25 mouse cellular contexts compared by ENCODE assay signal in the genomic region with DNA sequence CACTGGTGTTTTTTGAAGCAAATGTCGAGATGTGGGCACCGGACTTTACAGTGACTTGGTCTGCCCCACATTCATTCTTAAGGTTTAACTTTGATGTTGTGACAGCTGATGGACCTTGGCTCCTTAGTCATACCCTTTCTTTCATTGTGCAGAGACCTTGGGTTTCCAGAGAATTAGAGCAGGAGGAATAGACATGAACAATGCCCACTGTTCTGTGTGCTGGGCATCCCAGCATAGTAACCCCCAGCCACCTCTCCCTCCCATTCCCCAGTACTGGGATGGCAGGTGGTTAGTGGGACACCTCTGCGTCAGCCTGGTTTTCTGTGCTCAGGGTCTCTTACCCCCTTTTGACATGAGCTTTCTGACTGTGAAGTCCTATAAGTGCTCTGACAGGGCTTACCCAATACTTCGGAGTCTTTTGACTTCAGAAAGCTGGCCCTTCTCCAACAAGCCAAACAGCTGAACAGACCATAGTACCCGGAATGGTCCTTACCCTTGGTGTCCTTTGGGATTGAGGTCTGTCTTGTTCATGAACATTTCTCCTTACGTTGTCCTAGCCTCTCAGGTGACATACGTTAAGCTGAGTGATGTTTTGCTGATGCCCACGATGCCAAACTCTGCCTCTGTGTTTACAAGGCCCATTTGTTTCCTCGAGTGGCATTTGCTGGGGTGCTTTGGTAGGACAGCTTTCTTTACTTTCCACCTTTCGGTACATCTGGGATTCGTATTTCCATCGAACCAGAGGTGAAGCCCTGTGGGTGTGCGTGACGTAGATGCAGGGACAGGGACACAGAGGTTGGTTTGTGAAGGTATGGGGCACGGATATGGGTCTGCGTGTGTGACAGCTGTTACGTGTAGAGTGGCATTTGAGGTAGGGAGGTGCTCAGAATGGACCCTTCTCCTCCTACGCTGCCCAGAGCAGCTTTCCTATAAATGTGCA. TPM values are rescaled to one million over a fixed set of nuclear protein-coding genes. Genes with fewer than 3 reads are reported as not detected.
DNase-seq lines count a peak whose midpoint lies in the region; ATAC-seq and TF ChIP-seq lines count a peak whose summit lies in the region.
"Had no signal": no experiment of that assay in that cellular context is flagged by ENCODE, and none has a peak within 500 bp of the region (broad histone marks: within the 10 kb centered on the region; RNA-seq: fewer than 3 reads in every experiment).

No protein-coding gene starts in this region.

- H3K4me1 ChIP-seq in heart, embryonic 13.5 days: peaks cover 91% of the 10 kb centered on the region
- H3K4me1 ChIP-seq in lung, embryonic 15.5 days: peaks cover 90% of the 10 kb centered on the region
- H3K4me1 ChIP-seq in lung, postnatal 0 days (ENCODE audit: insufficient read depth, low read depth, low read length): peaks cover 69% of the 10 kb centered on the region

- DNase-seq in adrenal gland, postnatal 10 days: peak; percentile 46
- no peak for DNase-seq in adrenal gland, adult 8-10 months
- DNase-seq in heart, postnatal 4 days: no peak
- DNase-seq in lung, postnatal 14 days: no peak
- DNase-seq in lung, postnatal 0 days (ENCODE audit: low spot score): peak; percentile 67
- DNase-seq in cerebellum, postnatal 36 days: no peak
- DNase-seq: cerebellum, adult 11 months; cerebellum, adult 9-11 months; heart, postnatal 36 days; kidney, postnatal 4 days; midbrain, embryonic 14.5 days; right cerebral cortex, postnatal 4 days; thymus, adult 18-20 months; thymus, postnatal 36 days had no signal

- no peak for ATAC-seq in heart, embryonic 13.5 days (ENCODE audit: extremely low read depth, insufficient number of reproducible peaks, low FRiP score, low TSS enrichment)
- no peak for ATAC-seq in lung, embryonic 15.5 days (ENCODE audit: borderline replicate concordance, extremely low read depth, low FRiP score, low TSS enrichment)
- no peak for ATAC-seq in lung, postnatal 0 days
- ATAC-seq: CD4-positive, CD25-positive, alpha-beta regulatory T cell, adult 4 months; hindbrain, embryonic 16.5 days; intestine, postnatal 0 days; liver, embryonic 12.5 days had no signal

- no peaks in the 10 kb centered on the region for H3K36me3 ChIP-seq in heart, embryonic 13.5 days
- no peaks in the 10 kb centered on the region for H3K36me3 ChIP-seq in lung, embryonic 15.5 days
- no peaks in the 10 kb centered on the region for H3K36me3 ChIP-seq in lung, postnatal 0 days (ENCODE audit: insufficient read depth, low read length)
- H3K36me3 ChIP-seq: limb, embryonic 13.5 days; liver, embryonic 12.5 days; stomach, embryonic 15.5 days had no signal

- no peak overlapping the region for H3K4me3 ChIP-seq in heart, embryonic 13.5 days
- H3K4me3 ChIP-seq in lung, embryonic 15.5 days: no peak overlapping the region
- H3K4me3 ChIP-seq in lung, postnatal 0 days (ENCODE audit: low read depth, low read length): no peak overlapping the region
- H3K4me3 ChIP-seq: limb, embryonic 13.5 days; liver, embryonic 12.5 days; megakaryocyte, embryonic 14.5 days; neural tube, embryonic 12.5 days; stomach, embryonic 15.5 days had no signal

- TF ChIP-seq EP300 in lung, postnatal 0 days (IDR thresholded peaks at IDR 0.05): no peak

- H3K27me3 ChIP-seq in heart, embryonic 13.5 days (replicated peaks): no peaks in the 10 kb centered on the region
- H3K27me3 ChIP-seq in lung, embryonic 15.5 days: no peaks in the 10 kb centered on the region
- no peaks in the 10 kb centered on the region for H3K27me3 ChIP-seq in lung, postnatal 0 days (replicated peaks; ENCODE audit: insufficient read depth, low read length)
- H3K27me3 ChIP-seq: limb, embryonic 13.5 days; liver, embryonic 12.5 days; neural tube, embryonic 12.5 days; stomach, embryonic 15.5 days had no signal

- 0 out of 2 replicates have a peak overlapping the region, but pooled peaks have one; percentile 24 for H3K9ac ChIP-seq in heart, embryonic 13.5 days
- H3K9ac ChIP-seq in lung, embryonic 15.5 days: no peak overlapping the region
- H3K9ac ChIP-seq in lung, postnatal 0 days (replicated peaks; ENCODE audit: low read depth): no peak overlapping the region
- H3K9ac ChIP-seq: limb, embryonic 13.5 days; liver, embryonic 12.5 days; neural tube, embryonic 12.5 days; stomach, embryonic 15.5 days had no signal

- H3K4me2 ChIP-seq in heart, embryonic 13.5 days: no peak overlapping the region
- no peak overlapping the region for H3K4me2 ChIP-seq in lung, embryonic 15.5 days
- H3K4me2 ChIP-seq in lung, postnatal 0 days (replicated peaks; ENCODE audit: low read depth, low read length): no peak overlapping the region
- H3K4me2 ChIP-seq: heart, embryonic 11.5 days; limb, embryonic 13.5 days; liver, embryonic 12.5 days; neural tube, embryonic 12.5 days; stomach, embryonic 15.5 days had no signal

- TF ChIP-seq CTCF in lung, postnatal 0 days (IDR thresholded peaks at IDR 0.05): no peak

- H3K27ac ChIP-seq in heart, embryonic 13.5 days (replicated peaks): 0 out of 2 replicates have a peak overlapping the region, but pooled peaks have one; percentile 20
- peak overlapping the region; percentile 77 for H3K27ac ChIP-seq in lung, embryonic 15.5 days
- peak overlapping the region; percentile 66 for H3K27ac ChIP-seq in lung, postnatal 0 days (ENCODE audit: low read length)
- H3K27ac ChIP-seq: limb, embryonic 13.5 days; liver, embryonic 12.5 days; neural tube, embryonic 12.5 days; stomach, embryonic 15.5 days had no signal

- no peaks in the 10 kb centered on the region for H3K9me3 ChIP-seq in heart, embryonic 13.5 days
- H3K9me3 ChIP-seq in lung, embryonic 15.5 days: no peaks in the 10 kb centered on the region
- no peaks in the 10 kb centered on the region for H3K9me3 ChIP-seq in lung, postnatal 0 days (ENCODE audit: low read length)
- H3K9me3 ChIP-seq: limb, embryonic 13.5 days; liver, embryonic 12.5 days; megakaryocyte, embryonic 14.5 days; neural tube, embryonic 12.5 days; stomach, embryonic 15.5 days had no signal

- 78% methylated on average over 18 of the region's 18 CpGs for WGBS in heart, embryonic 13.5 days
- WGBS in lung, embryonic 15.5 days: 68% methylated on average over 18 of the region's 18 CpGs
- WGBS in lung, postnatal 0 days: 62% methylated on average over 18 of the region's 18 CpGs

RNA-seq across cellular contexts. Expression of a gene that starts 35.9 kb away (rescaled TPM):
- 10 to 100 TPM; 13.4 to 17.6 TPM for total RNA-seq in adrenal gland, postnatal 10 days (2021)
- 10 to 100 TPM; 19.5 to 29.4 (median 26.4) TPM for total RNA-seq in adrenal gland, adult 8-10 months (2022)
- 19.2 and 19.6 TPM in 2 replicates for polyA plus RNA-seq in heart, embryonic 13.5 days (2015; fragmentation: Nextera tagmentation; extraction: Ambion mirVana)
- total RNA-seq in heart, postnatal 4 days (2021): 10 to 100 TPM; 43.5 to 45.3 TPM
- polyA plus RNA-seq in lung, embryonic 15.5 days (2015; fragmentation: Nextera tagmentation; extraction: Ambion mirVana): 25.2 and 27.1 TPM in 2 replicates
- polyA plus RNA-seq in lung, postnatal 0 days (2015; fragmentation: Nextera tagmentation; extraction: Ambion mirVana): 18.9 and 22.0 TPM in 2 replicates

Comparison
In these comparisons a context has a peak if more than half of its experiments do, and no peak if none do; other contexts are left out.
1. DNase-seq: peak in adrenal gland, postnatal 10 days (single experiment) and lung, postnatal 0 days (single experiment); none in adrenal gland, adult 8-10 months (single experiment), heart, postnatal 4 days (single experiment), lung, postnatal 14 days (single experiment) and cerebellum, postnatal 36 days (0 of 2).
2. H3K27ac ChIP-seq: peak in every context shown above with its lines; median percentile 77 in lung, embryonic 15.5 days; 66 in lung, postnatal 0 days; 20 in heart, embryonic 13.5 days.